Mouse (Mus musculus) kidney, adult 2 months (tissue): ENCODE data around the gene Nfatc3.

Experiments used
- CTCF ChIP-seq: fragments of 200-500 bp; conservative IDR thresholded peaks from 2 replicates; pipeline ENCODE4 v1.5.1; 2011; ENCODE audit warnings: low read depth, mild to moderate bottlenecking, control low read depth, low read length, moderate library complexity, mixed read lengths; ENCODE audit not compliant: insufficient read depth, insufficient read length
- POLR2A ChIP-seq: fragments of 200-500 bp; IDR thresholded peaks from one replicate; pipeline ENCODE4 v1.6.1; 2011; ENCODE audit warnings: low read depth, low read length, control low read depth

GRCm38 (mm10) chr8:106177594-106177993 is 119.0 kb downstream of the Nfatc3 start:
- TF ChIP-seq POLR2A (no peak), CTCF (no peak)
